Mouse (Mus musculus): ENCODE results near the gene Grid1. TPM values are rescaled to one million over a fixed set of nuclear protein-coding genes. Genes with fewer than 3 reads are reported as not detected.
A peak's percentile ranks its signal among the peaks of the same experiment; 100 is the strongest.

Grid1 gene
- total RNA-seq, 2 experiments from 2014 or later = not detected

DNA sequence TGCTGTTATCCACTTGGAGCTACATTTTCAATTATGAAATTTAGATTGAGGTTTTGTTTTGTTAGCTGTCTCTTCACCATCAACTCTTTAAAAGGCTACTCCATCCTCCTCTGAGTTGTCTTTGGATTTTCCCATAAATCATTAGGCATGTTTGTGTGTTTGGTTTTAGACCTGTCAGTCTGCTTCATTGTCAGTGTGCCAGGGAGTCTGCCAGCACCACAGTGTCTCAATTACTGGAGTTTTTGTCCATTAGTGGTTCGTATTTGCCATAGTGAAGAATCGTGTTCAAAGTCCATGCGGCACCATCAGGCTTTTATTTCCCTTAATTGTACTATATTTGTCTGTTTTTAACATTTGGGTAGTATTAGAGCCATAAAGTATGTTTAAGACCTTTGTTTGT lies 516.7 kb downstream of the Grid1 start:
- no peak for DNase-seq
- intact Hi-C loops (cut with DNase I) = no loop called here

DNA sequence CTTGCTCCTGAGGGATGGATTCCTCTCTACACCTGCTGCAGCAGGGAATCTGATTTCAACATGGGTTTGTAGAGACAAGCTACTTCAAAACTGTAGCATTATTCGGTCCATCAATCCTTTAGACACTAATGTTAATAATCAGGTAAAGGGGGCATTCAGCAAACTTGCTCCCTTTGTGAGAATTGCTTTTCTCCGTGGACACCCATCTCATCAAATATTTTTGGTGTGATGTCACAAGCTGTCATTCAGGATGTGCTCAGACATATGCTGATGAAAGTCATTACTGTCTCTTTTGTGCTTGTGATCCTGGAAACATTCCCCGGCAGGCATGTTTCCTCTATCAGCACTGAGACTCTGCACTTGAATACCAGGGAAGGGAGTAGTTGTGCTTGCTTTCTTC lies 536.1 kb downstream of the Grid1 start:
- intact Hi-C loops (cut with DNase I) = no loop called here
- DNase-seq = no peak

DNA sequence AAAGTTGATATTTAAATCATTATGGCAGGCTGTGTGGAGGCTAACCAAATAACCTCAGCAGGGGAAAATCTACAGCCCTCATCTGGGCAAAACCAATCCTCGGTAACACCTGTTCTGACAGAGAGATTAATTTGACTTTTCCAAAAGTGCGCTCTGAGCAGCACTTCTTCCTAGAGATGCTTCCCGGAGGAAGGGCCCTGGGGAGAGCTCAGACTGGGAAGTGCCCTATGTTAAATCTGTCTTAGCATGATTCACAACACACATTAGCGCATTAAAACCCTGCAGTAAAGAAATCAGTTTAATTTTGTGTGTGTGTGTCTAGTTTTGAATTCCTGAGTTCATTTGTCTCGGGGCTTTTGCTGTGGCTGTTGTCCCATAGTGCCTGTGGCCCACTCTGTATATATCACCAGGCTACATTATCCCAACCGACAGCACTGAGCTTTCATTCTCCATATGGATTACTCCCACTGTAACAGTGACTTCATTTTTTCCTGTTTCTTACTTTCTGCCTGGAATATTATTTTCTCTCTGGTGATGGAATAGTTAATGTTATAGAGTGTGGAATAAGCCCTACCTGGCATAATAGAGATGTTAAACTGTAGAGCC lies 536.7 kb downstream of the Grid1 start:
- DNase-seq = no peak
- intact Hi-C loops (cut with DNase I) = no loop called here

DNA sequence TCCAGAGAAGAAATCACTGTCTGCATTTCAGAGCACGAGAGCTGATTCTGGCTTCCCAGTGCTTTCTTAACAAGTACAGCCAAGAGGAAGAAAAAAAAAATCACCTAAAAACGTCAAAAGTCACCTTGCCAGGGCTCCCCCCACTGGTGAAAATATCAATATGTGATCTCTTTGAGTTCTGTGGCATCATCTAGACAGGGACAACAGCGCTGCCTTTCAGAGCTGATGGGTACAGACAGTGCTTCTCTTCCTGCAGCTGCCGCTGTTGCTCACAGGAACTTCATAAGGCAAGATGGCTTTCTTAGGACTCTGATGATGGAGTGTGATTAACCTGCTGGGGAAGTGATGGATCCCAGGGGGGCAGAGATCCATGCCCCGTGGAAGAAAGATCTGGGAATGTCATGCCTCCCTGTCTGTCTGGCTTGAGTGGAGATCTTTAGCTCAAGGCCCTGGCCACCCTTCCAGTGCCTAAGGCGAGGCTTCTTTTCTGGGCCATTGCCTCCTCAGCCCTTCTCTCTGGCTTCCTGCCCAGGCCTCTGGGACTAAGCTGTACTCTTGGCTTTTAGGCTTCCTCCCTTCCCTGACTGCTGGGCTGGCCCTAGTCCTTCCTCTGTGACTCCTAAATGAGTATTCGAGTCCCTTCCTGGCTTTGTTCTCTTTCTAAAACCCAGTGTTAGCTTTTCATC lies 538.4 kb downstream of the Grid1 start:
- peak; percentile 37 to 52 for DNase-seq
- intact Hi-C loops (cut with DNase I) = no loop called here

DNA sequence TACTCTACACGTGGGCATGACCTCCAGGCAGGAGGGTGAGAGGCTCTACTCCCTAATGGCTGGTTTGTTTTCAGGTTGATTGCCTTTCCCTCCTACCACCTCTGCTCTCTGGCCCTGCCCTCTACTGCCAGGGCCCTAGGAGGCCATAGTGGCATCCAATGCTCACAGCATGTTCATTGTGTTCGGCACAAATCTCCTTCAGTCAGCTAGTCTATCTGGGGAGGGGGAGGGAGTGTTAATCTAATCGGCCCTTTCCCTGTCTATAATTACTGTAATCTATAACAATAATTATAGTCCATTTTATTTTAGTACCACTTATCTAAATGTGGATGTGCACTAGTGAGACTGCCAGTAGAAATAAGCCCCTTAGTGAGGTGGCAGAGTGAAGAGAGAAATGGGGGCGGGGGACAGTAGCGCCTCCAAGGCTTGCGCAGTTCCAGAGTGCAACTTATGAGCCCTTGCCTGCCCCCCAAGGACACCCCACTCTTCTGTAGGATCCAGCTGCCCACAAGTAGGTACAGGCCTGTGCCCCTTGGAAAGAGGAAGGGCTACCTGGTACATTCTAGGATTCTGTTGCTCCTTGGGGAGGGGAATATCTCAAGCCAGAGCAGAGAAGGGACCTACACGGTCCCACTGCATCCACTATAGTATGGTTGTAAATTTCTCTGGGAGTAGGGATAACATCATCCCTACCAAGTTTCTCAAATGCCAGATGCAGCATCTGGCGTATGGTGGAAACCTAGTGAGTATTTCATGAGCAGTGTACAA lies 545.5 kb downstream of the Grid1 start:
- no peak for DNase-seq
- intact Hi-C loops (cut with DNase I) = no loop called here

DNA sequence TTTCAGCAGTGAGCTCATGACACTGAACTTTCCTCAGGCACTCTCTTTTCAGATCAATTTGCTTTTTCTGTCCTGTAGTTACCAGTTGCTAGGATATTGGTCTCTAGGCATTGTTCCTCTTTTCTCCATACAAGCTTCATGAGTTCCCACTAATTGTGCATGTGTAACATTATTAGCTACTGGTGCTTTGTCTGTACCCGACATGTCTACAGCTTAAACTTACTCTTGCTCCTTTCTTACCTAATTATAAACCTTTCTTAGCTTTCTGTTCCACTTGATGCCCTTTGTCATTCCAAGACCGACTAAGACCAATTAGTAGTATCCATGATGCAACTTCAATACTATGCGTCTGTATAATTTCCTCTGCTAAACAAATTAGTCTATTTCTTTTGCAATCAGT lies 554.5 kb downstream of the Grid1 start:
- DNase-seq = no peak
- intact Hi-C loops (cut with DNase I) = no loop called here

DNA sequence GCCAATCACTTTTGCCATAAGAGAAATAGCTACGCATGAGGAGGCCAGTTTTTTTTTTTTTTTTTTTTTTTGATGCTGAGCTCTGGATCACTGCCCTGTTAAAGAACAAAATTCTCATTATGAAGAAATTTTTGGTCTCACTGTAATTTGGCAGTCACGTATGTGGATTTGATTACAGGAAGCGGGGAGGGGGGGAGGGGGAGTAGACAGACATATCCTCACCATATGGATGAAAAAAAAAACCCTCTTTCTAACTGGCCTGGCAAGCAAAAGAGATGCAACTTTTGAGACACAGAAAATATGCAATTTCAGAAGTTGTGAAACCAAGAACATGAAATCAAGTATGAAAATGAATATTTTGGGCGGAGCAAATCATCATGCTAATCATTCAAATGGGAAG lies 573.7 kb downstream of the Grid1 start:
- intact Hi-C loops (cut with DNase I) = no loop called here
- no peak for DNase-seq

DNA sequence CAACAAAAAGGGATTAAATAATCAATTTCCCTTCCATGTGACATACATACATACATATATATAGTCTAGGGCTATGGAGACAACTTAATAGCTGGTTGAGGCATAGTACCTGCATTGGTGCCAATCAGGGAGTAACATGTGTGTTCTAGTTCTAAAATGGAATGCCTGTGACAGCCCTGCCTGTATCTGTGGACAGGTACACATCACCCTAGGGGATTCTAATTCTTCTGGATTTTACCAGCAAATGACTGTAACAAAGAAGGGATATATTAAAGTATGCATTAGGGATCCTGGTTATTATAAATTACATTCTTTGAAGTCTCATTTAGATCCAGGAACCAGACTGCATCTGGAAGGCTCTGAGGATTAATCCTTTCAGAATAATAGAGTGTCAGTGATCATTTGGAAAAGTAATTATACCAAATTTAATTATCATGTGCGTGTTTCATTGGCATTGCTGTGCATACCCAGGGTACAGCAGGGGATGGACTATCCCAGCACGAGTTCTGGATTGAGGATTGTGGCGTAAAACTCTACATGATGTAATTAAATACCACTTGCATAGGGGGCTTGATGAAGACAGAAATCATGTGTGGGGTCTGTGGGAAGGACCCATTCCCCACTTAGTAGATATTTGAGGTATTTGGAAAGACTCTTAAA lies 584.5 kb downstream of the Grid1 start:
- DNase-seq = no peak
- intact Hi-C loops (cut with DNase I) = no loop called here

DNA sequence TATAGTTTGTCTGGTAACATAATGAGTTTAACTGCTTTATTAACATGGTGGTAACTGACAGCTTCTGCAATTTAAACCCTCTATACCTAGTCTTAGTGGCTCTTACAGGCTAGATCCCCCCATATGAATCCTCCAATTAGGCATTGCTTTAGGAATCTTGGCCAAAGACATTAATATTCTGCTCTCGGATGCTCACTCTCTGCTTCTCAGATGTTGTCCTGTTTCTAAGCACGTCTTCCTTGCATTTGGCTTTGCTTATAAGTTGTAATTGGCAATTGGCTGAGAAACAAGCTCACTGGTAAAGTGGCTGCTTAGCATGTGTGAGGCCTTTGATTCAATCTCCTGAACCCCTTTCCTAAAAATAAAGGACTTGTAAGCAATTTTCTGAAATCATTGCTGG lies 610.4 kb downstream of the Grid1 start:
- intact Hi-C loops (cut with DNase I) = no loop called here
- no peak for DNase-seq

DNA sequence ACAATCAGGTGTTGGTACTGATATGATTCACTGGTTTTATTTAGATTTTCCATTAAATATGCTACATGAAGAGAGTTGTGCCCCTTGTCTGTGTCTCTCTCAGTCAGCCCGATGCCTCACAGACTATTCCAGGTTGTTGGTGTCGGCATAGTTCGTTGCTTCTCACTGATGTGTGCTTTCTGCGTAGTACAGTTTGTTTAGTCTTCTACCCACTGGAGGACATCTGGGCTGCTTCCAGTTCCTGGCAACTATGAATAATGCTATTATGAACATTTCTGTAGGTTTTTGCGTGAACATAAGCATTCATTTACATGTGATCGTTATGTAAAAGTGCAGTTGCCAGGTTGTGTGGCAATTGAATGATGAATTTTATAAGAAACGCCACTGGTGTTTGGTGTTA lies 633.8 kb downstream of the Grid1 start:
- intact Hi-C loops (cut with DNase I) = no loop called here
- no peak for DNase-seq

DNA sequence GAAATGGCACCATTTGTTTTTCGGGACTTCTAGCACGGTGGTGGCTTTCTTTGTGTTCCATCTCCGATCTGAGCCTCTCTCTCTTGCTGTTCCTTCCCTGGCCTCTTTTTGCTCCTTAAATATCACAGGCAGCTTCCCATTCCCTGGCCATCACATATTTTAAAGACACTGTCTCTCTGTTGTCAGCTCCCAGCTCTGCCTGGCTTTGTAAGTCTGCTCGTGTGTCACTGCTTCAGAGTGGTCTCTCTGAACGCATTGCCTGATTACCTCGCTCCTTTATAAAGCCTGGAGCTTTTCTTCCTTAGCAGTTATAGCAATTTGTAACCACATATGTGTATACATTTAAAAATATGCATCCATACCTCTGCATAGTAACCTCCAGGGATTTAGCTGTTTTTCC lies 648.3 kb downstream of the Grid1 start:
- intact Hi-C loops (cut with DNase I) = no loop called here
- DNase-seq = no peak

DNA sequence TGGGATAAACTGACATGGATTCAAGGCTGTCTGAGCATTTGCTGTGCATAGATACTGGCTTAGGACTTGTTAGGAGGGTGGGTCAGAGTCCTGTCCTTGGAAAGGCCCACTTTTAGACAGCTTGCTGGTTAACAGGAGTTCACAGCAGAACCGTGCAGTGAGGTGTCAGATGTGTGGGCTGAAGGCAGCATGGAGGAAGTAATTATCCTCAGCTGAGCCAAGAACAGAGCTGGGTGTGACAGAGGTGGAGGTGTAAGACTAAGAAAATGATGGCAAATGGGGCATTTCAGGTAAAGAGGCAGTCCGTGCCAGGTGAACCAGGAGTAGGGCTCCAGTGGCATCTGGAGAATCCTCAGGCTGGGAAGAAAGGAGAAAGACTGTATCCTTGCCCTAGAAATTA lies 666.1 kb downstream of the Grid1 start:
- intact Hi-C loops (cut with DNase I) = loop anchor here (10.0 kb wide), 1 partner anchor 59 kb away; no protein-coding TSS in a partner anchor
- DNase-seq = no peak

DNA sequence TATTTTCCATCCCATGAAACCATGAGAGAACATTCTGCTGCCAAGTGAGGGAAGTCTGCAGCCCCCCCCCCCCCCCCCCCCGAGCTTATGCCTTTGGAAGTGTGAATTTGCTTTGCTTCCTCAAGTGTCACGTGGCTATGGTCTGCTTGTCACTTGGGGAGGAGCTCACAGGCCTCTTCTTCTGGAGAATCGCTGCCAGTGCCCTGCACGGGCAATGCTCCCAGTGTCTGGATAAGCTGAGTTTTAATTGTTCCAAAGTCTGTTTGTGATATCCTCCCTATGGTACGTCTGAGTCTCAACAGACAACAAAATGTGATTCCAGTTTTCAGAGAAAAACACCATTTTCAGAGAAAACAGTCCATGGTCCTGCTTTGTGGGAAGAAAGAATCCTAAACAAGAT lies 682.4 kb downstream of the Grid1 start:
- peak in 1 of 2 experiments; percentile 5 for DNase-seq
- intact Hi-C loops (cut with DNase I) = no loop called here

DNA sequence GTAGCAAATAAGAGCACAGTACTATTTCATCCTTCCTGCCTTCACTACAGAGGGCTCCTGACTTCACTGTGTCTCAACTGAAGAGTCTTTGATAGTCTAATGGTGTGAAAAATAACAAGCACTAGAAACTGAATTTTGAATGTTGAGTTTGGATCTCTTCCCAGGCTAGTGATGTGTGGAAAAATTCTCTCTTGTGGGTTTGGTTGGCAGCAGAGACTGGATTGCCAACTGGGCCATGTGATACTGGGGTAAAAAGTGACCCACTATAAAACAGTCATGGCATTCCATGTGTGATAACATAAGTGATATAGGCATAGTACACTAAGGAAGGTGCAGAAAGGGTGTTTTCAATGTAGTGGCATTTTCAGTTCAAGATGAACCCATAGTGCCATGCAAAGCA lies 699.5 kb downstream of the Grid1 start:
- no peak for DNase-seq
- intact Hi-C loops (cut with DNase I) = no loop called here

DNA sequence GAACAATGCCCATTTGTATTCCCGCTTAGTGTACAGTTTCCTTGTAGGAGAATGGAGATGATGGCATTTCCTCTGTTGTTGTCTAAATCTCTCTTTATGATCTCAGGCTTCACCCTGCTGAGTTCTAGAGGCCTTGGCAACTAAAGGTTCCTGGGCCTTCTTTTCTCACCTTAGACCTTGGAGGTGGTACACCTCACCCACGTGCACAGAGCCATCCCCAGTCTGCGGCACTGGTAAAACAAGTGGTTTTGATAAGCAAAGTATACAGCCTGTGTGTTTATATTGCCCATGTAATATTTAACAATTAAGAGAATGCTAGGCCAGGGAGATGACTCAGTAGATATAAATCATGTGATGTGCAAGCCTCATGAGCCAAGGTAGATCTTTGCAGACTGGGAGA lies 718.9 kb downstream of the Grid1 start:
- intact Hi-C loops (cut with DNase I) = no loop called here

DNA sequence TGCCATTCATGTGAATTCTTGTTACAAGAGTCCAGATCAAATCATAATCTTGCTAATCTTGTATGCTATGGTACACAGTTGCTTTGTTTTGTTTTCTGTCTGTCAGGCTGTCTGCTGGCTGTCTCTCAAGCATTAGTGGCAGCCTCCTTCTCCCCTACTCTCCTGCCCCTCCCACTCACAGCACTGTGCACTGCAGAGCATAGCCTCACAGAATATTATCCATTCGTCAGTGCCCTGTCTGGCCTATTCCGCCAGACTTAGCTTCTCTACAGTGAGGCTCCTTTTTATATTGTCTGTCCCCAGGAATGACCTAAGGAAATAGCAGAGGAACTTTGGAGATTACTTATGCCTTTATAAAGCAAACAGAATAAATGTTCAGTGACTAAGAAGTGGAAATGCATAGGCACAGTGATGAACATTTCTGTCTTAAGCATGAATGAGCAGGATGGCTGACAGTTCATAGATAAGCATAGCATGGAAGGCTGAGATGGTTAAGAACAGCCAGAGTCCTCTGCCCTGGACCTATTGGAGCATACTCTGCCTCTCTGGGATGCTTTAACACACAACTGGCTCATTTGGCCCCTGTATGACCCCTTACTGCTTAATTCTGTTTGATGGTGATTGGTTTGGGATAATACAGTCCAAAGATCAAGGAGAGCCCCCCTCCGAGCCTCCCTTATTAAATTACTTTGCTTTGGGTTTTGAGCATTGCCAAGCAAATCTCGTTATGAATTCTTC lies 721.5 kb downstream of the Grid1 start:
- DNase-seq = no peak
- intact Hi-C loops (cut with DNase I) = loop anchor here (10.0 kb wide), 1 partner anchor 57 kb away; no protein-coding TSS in a partner anchor

More for the DNA sequence above, 718.9 kb downstream of the Grid1 start:
- DNase-seq = no peak

DNA sequence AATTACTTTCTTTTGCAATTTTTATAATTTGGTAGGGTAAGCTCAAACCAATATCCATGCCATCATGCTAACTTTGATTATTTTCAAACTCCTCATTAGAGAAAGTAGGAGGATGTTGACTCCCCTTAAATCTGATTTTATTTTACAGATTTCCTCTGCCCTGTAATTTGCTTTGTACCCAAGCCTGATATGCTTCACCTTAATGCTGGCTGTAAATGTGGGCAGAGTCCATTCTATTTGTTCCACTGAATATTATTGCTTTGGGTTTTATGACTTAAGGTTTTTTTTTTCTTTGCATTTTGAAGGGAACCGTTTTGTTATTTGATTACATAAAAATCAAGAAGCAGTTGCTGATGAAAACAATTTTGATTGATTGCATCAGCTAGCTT lies 722.1 kb downstream of the Grid1 start:
- intact Hi-C loops (cut with DNase I) = loop anchor here (10.0 kb wide), 1 partner anchor 57 kb away; no protein-coding TSS in a partner anchor
- no peak for DNase-seq

DNA sequence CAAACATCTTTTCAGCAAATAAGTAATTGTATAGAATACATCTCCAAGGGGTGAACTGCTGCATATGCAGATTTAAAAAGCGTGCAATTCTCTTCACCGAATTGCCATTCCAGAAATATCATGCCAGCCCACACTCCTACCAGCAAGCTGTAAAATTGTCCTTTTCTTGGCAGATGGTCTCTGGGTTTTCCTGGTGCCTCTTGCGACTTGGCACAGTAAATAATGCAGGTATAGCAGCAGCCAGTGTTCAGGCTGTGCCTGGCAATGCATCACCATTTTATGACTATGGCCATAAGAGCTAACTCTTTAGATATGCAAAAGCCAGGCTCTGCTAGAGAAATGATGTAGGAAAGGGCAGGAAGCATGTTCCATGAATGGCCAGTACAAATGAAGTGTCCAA lies 734.4 kb downstream of the Grid1 start:
- intact Hi-C loops (cut with DNase I) = no loop called here
- no peak for DNase-seq

DNA sequence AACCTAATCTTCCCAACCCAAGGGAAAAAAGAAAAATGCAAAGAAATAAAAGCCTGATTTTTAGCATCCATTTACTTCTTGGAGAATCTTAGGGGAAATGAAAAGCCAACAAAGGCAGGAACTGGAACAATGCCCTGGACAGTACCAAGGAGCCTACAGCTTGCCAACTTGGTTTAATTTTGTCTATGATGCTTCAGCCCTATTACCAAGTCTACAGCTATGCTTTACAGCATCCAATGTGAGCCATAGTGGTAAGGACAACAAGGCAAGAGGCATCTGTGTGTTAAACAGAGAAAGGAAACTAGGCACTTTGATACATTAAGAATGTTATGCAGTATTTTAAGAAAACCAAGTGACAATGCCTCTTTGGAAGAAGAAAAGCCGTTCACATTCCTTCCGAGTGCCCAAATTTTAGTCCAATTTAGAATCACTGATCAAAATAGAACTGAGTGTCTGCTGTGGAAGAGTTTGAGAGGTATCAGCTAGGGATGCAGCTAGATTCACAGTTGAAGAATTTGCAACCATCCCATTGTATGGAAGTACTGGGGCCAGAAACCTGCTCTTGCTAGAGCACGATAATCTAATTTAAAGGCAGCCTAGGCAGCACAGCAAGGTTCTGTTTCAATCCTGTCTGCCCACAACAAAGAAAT lies 741.5 kb downstream of the Grid1 start:
- intact Hi-C loops (cut with DNase I) = no loop called here
- no peak for DNase-seq

DNA sequence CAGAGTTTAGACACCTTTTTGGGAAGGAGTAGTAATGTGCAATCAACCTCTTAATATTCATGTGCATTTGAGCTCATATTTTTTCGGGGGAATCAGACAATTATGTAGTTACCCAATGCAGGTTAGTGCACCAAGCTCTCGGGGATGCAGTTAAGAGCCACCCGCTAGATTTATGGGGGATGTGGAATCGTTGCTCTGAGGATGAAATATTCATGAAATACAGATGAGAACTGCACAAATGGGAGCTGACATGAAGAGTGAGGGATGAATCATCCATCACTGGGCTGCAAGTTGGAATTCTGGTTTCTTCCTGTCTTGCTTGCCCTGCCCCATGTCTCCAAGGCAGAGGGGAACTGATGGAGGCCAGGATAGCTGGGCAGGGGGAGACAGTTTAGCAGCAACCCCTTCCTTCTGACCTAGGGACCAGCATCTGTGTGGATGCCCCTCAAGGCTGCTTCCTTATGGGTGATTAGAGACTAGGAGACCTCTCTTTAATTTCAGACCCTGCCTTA lies 753.1 kb downstream of the Grid1 start:
- no peak for DNase-seq
- intact Hi-C loops (cut with DNase I) = no loop called here

All from heart, postnatal 14 days (tissue).